Mouse (Mus musculus) layer of hippocampus, adult 8-10 months (tissue): Measurements from ENCODE around the gene Whrn. TPM values are rescaled to one million over a fixed set of nuclear protein-coding genes. Genes with fewer than 3 reads are reported as not detected.

Experiments
- DNase-seq, 2 experiments: peaks; one replicate each; pipeline ENCODE4 v3.0.0; 2022; ENCODE audit warnings: low spot score in 2 of 2
- total RNA-seq, 4 experiments: library from RNA; stranded (reverse); gene quantifications; 2 replicates each; pipeline ENCODE4 v1.2.4; 2022

Whrn gene
- 10 to 100 TPM; 23.8 to 32.9 (median 28.2) TPM for total RNA-seq

GRCm38 (mm10) chr4:63495915-63496278, at the start of gene Whrn:
Whrn (minus strand) TSS chr4:63495991.
- peak; percentile 34 to 49 for DNase-seq

DNA sequence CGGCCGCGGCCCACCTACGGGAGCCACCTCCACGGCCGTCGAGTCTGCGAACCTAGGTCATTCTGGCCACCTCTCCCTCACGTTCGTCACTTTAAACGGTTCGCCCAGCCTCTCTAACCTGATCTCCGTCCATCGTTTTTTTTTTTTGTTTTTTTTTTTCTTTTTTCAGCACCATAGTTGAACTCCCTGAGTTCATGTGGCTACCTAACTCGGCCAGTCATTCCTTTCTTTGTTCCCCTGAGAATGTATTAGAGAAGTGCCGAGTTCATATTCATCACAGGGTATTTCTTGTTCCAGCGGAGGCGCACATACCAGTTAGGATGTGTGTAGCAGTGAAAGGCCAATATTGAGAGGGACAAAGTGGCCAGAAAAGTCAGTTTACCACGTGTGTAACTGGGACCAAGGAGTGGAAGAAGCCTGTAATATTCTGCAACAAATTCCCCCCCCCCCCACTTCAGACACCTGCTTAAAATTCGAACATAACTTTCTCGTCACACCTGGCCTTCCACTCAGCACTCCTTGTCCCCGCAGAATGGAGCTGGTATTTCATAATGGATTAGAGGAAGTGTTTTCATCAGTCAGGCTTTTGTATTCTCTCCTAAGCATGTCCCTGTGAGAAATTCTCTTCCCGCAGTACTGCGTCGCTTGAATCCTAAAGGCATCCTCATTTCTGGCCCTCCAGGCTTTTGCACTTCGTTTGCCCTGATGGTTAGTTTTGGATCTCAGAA, 49.6 kb upstream of the Whrn start:
- no peak for DNase-seq

- DNase-seq = peak; percentile 91 to 95
Observed at GRCm38 (mm10) chr4:63544494-63545230, 48.9 kb upstream of the Whrn start, which contains the start of gene Atp6v1g1. Atp6v1g1 (plus strand) TSS chr4:63544772.

DNA sequence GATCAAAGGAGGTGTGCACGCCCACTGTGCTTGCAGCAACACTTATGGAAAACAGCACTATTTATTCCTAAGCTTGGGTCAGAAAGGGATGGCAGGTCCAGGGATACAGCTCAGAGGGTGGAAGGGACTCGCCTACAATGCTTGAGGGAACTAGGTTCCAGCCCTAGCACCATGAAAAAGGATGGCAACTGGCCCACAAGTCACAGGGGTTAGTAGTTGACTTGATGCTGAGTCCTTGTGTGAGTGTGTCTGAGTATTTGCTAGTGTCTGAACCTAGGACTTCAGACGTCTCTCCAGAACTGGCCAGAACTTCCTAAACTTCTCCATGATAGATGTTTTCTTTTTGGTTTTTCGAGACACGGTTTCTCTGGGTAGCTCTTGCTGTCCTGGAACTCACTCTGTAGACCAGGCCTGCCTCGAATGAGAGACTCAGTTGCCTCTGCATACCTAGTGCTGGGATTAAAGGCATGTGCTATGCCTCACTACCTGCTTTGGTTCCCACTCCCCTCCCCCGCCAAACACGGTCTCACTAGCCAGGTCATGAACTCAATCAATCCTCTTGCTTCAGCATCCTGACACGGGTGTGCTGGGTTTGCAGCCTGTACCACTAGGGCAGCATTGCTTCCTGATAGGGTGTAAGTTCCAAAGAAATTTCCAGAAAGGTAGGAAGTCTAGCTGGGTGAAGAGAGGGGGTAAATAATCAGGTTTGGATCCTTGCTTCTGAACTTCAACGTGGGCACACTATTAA, 48.1 kb upstream of the Whrn start:
- DNase-seq = no peak

GRCm38 (mm10) chr4:63542209-63542608, 46.4 kb upstream of the Whrn start:
- no peak for DNase-seq

- no peak for DNase-seq
Observed at GRCm38 (mm10) chr4:63537602-63538001, 41.8 kb upstream of the Whrn start.

GRCm38 (mm10) chr4:63530409-63530808, 34.6 kb upstream of the Whrn start:
- DNase-seq = no peak

DNA sequence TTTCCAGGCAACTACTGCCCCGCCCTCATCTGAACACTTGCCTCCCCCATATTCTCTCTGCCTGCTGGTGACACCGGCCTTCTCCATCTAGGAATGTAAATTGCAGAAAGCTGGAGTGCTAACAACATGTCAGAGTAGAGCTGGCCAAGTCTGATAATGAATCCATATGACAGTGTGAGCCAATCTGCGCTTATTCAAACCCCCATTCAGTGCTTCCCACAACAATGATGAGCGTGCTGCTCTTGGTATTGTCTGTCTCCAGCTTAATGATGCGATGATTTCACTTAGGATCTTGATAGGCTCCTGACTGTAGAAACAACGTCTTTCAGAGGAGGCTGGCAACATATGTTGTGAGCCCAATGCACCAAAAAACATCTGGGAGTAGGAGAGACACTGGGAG, 33.2 kb upstream of the Whrn start:
- peak; percentile 76 to 84 for DNase-seq

GRCm38 (mm10) chr4:63525514-63525913, 29.7 kb upstream of the Whrn start:
- DNase-seq = no peak

DNA sequence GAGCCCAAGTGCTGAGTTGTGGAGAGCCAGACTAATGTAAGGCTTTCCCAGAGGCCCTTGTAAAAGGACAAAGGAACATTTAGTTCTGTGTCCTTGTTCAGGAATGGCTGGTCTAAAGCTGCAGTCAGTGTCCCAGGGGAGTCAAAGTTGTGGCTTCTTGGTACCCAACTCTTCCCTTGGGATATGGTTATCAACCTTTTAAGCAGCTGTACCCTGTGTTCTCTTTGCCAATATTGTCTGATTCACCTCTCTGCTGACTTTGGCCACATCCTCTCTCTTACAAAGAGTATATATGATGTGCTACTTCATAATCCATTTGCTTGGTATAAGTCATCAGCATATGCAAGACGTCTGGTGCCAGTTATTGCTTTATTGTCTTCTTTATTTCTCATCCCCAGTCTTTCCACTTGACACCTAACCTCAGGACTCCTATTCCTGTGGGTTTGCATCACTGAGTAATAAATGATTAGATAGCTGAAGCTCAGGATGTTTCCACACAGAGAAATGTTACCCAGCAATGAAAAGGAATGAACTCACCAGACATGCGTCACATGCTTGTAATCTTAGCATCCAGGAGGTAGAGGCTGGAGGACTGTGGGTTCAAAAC, 26.1 kb upstream of the Whrn start:
- DNase-seq = no peak

DNA sequence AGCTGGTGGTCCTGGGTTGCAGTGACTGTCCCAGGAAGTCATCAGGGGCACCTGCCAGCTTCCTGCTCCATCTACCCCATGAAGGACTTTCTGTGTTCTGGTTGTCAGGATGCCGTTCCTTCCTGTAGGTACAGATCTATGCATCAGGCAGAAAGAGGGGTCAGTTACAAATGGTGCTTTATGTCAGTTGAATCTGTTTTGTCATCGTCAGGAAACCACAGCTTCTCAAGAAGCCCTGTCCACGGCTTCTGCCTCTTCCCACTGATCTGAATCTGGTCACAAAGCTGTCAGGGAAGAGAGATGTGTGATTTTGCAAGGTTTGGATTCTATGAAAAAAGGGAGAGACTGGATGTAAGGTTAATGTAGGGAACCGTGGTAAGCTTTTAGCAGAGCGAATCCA, 19.2 kb upstream of the Whrn start:
- DNase-seq = no peak

GRCm38 (mm10) chr4:63514454-63514984, 18.7 kb upstream of the Whrn start:
- DNase-seq = no peak

DNA sequence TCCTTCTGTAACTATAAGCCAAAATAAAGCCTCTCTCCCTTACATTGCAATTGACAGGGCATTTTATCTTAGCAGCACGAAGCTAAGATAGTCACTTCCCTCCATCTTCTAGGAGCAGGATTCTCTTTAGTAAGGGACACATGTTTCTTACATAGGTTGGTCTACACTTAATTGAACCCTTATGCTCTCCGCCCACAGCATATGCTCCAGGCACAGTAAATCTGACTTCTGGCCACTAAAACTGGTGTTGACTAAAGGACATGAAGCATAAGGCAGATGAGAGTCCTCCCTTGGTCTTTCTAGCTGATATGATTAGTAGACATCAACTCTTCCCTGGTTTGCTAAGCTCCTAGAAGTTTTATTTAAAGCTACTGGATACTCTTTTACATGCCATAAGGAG, 17.1 kb upstream of the Whrn start:
- no peak for DNase-seq

DNA sequence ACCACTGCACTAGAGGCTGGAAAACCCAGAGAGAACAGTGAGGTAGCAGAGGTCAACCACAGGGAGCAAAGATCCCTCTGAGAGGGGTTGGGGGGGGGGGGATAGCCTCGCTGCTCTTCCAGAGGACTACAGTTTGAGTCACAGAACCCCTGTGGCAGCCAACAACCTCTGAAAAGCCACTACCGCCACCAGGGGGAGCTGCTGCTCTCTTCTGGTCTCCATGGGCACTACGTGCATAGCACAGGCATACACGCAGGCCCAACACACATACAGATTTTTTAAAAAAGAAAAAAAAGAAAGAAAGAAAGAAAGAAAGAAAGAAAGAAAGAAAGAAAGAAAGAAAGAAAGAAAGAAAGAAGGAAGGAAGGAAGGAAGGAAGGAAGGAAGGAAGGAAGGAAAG, 12.4 kb upstream of the Whrn start:
- DNase-seq = peak in 1 of 2 experiments; percentile 76

DNA sequence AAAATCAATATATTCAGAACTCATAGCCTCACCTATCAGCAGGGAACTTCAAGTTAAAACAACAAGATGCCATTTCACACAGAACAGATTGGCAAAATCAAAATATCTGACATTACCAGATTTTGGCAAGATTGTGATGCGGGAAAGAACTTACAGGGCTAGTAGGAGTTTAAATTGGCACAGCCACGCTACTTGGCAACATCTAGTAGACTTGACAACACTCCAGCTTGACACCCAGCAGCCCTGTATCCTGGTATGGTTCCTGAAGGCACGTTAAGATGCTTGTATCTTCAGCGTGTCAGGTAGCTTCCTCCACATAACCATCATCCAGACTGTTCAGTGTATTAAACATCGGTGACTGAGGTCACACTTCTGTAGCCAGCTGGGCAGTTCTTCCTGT, 11.7 kb upstream of the Whrn start:
- DNase-seq = no peak

DNA sequence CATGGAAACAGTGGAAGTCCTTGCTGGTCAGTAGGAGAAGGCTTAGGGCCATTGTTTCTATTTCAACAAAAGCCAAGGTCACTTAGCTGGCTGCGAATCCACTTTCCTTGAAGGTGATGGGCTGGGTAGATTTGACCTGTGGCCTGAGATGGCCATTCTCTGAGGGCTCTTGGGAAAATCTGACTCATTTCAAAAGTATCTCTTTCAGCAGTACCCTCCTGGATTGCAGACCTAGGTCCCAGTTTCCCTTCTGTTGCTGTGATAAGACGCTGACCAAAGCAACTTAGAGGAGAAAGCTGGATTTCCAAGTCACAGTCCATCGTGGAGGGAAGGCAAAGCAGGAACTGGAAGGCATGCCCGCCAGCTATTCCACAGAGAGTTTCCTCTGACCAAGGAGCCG, 8.2 kb upstream of the Whrn start:
- no peak for DNase-seq

GRCm38 (mm10) chr4:63501050-63501449, 5.3 kb upstream of the Whrn start:
- DNase-seq = no peak

DNA sequence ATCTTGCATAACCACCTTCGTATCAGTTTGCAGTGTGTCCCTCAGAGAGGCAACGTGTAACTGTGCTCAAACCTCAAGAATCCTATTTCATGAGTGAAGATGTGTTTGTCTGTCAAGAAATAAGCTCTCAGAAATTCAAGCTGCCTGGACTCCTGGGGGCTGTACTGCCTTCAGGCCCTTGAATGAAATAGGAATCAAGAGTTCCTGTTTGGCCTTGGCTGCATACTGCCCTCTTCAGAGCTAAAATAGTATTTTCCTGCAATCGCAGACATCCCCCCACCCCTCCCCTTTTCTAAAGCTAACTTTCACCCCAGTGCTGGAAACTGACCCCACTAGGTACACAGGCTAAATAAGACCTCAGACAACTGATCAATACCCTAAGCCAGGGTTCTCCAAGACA, 2.6 kb upstream of the Whrn start:
- DNase-seq = no peak

DNA sequence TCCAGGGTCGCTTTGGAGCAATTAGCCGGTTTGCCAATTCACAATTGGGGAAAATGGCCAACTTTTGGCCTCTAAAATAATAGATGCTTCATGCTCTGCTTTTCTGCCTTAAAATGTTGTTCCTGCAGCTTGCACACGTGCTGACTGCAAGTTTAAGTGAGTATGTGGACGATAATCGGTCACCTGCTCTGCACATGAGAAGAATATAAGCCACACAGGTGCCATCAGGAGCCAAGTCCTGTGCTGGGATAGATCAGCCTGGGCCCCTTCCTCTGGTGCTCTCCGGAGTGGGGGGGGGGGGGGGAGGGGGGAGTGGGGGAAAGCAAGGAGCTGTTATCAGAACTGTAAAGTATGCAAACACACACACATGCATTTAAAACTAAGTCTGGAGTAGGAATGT, 521 bp upstream of the Whrn start:
- DNase-seq = no peak

DNA sequence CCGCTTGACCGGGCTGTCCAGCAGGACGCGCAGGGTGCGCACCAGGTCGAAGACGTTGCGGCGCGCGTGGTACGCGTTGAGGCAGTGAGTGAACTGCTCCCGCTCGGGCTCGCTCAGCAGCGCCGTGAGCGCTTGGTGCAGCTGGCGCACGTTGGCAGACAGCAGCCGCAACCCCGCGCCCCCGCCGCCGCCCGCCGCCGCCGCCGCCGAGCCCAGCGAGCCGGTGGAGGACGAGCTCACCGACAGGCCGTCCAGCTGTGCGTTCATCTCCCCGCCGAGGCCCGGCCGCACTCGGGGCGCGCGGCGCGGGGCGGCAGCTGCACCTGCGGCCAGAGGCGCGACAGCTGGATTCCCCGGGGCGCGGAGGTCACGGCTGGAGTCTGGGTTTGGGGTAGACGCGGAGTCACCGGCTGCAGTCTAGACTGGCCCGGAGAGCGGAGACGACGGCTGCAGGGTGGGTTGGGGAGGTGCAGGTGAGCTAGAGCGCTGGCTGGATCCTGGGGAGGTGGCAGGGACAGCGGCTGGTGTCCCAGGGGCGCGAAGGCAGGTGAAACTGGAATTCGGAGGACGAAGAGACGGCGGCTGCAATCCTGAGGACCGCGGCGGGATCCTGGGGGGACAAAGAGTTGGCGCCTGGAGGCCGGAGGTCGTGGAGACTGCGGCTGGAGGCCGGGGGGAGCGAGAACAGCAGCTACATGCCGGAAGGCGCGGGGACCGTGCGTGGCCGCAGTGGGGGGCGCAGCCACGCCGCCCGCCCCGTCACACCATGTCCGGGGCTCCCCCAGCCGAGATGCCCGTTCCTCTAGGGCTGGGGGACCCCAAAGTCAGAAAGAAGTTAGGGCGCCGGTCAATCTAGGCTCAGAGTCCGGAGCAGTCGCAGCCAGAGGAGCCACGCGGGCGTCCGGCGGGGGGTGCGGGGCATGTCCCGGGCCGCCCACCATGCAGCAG, 550 bp downstream of the Whrn start:
- peak in 1 of 2 experiments; percentile 23 for DNase-seq
